Mouse (Mus musculus) liver, embryonic 14.5 days (tissue): ENCODE results near the gene Mob1b. TPM values are rescaled to one million over a fixed set of nuclear protein-coding genes. Genes with fewer than 3 reads are reported as not detected.

Source experiments
- ATAC-seq: fragments of 200-750 bp; cut with Nextera tagmentation; 2 replicates; pipeline ENCODE4 v1.8.0; 2017; ENCODE audit warnings: moderate number of reproducible peaks, mild to moderate bottlenecking, moderate library complexity; ENCODE audit not compliant: insufficient read depth
- DNase-seq, 3 experiments: peaks; one replicate each; pipeline ENCODE4 v3.0.0-alpha.2; 2012 to 2013; ENCODE audit warnings: low read depth in 3 of 3, low spot score in 3 of 3
- H3K27ac ChIP-seq: fragments of 300-500 bp; sonication (generic); 2 replicates; pipeline ENCODE4 v1.5.1; 2014; ENCODE audit warnings: moderate library complexity, mild to moderate bottlenecking, control low read depth, inconsistent platforms
- H3K27me3 ChIP-seq: fragments of 300-500 bp; sonication (generic); 2 replicates; pipeline ENCODE4 v1.6.1; 2014; ENCODE audit warnings: mild to moderate bottlenecking, low read length, moderate library complexity; ENCODE audit not compliant: control insufficient read depth, insufficient read depth
- H3K36me3 ChIP-seq: fragments of 300-500 bp; sonication (generic); replicated peaks from 2 replicates; pipeline ENCODE4 v1.6.1; 2014; ENCODE audit warnings: low read depth; ENCODE audit not compliant: control insufficient read depth, insufficient read depth
- H3K4me1 ChIP-seq, 2 experiments: fragments of 200-500 bp in 1 of 2; fragments of 300-500 bp in 1 of 2; sonication (generic) in 1 of 2; replicated peaks; 2 replicates each; pipeline ENCODE4 v1.6.1; 2012 to 2014; ENCODE audit warnings: antibody characterized with exemption in 1 of 2, inconsistent platforms in 1 of 2, low read length in 1 of 2; ENCODE audit not compliant: control insufficient read depth in 2 of 2, insufficient read depth in 2 of 2
- H3K4me2 ChIP-seq: fragments of 300-500 bp; sonication (generic); 2 replicates; pipeline ENCODE4 v1.6.1; 2014; ENCODE audit warnings: low read depth, mild to moderate bottlenecking, control low read depth, moderate library complexity
- H3K4me3 ChIP-seq, 2 experiments: fragments of 200-500 bp in 1 of 2; fragments of 300-500 bp in 1 of 2; sonication (generic) in 1 of 2; 2 replicates each; pipeline ENCODE4 v1.5.1; 2012 to 2014; ENCODE audit warnings: low read depth in 2 of 2, low read length in 2 of 2, mild to moderate bottlenecking in 2 of 2, control low read depth in 1 of 2, inconsistent platforms in 1 of 2, moderate library complexity in 1 of 2; ENCODE audit not compliant: insufficient read depth in 1 of 2
- H3K9ac ChIP-seq: fragments of 300-500 bp; sonication (generic); replicated peaks from 2 replicates; pipeline ENCODE4 v1.6.1; 2014; ENCODE audit warnings: mild to moderate bottlenecking, control low read depth, moderate library complexity
- H3K9me3 ChIP-seq: fragments of 300-500 bp; sonication (generic); 2 replicates; pipeline ENCODE4 v1.6.1; 2016; ENCODE audit warnings: low read length, mixed read lengths; ENCODE audit not compliant: control insufficient read depth
- CTCF ChIP-seq: IDR thresholded peaks from 2 replicates; pipeline ENCODE4 v1.5.1; 2016; ENCODE audit warnings: antibody characterized with exemption, low read depth, control low read depth
- EP300 ChIP-seq: IDR thresholded peaks from 2 replicates; pipeline ENCODE4 v1.6.1; 2016; ENCODE audit warnings: antibody characterized with exemption, low read depth
- WGBS: fragments of 180-500 bp; shearing (Covaris S2); extraction: QIAGEN DNeasy Blood & Tissue Kit; methylation state at CpG from one replicate; pipeline ENCODE4 v1.1.7; 2014; ENCODE audit not compliant: insufficient replicate concordance; 5-methylcytosine and 5-hydroxymethylcytosine counted together
- polyA plus RNA-seq, 2 experiments: library from polyadenylated mRNA; depleted of rRNA in 1 of 2; stranded (reverse) in 1 of 2; unstranded in 1 of 2; fragments of >200 nt; fragmentation: Nextera tagmentation in 1 of 2; extraction: Ambion mirVana in 1 of 2; gene quantifications; 2 replicates each; pipeline versions ENCODE4 v1.2.1 to v1.2.3; 2012 to 2014

The Mob1b gene
- polyA plus RNA-seq, 2 experiments = 6.6 to 9.4 TPM

DNA sequence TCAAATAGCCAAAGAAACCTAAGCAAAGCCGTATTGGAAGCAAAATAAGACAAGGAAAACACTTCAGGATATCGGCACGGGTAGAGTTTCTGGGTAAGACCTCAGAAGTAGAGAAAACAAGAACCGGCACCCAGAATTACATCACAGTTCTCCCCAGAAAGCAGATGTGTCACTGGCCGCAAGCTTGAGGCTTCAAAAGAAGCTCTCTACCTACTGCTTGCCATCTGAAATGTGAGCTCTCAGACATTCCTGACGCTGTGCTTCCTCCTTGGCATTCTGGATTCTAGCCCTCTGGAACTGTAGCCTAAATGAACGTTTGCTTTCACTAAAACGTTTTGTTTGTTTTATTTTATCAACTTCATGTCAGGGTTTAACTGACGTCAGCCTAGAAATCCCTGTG, 70.0 kb downstream of the Mob1b start:
- no peak for DNase-seq
- no peak for ATAC-seq
- Histone ChIP-seq H3K4me3 (no peak overlapping the region), H3K4me1 (no peaks in the 10 kb centered on the region), H3K4me2 (no peak overlapping the region), H3K9ac (no peak overlapping the region), H3K27ac (no peak overlapping the region), H3K36me3 (peaks cover 2% of the 10 kb centered on the region), H3K9me3 (no peaks in the 10 kb centered on the region), H3K27me3 (no peaks in the 10 kb centered on the region; the same call in 1 of the 2 replicates)
- TF ChIP-seq EP300 (no peak), CTCF (no peak)
- WGBS = 47% methylated on average over 9 of the region's 9 CpGs

DNA sequence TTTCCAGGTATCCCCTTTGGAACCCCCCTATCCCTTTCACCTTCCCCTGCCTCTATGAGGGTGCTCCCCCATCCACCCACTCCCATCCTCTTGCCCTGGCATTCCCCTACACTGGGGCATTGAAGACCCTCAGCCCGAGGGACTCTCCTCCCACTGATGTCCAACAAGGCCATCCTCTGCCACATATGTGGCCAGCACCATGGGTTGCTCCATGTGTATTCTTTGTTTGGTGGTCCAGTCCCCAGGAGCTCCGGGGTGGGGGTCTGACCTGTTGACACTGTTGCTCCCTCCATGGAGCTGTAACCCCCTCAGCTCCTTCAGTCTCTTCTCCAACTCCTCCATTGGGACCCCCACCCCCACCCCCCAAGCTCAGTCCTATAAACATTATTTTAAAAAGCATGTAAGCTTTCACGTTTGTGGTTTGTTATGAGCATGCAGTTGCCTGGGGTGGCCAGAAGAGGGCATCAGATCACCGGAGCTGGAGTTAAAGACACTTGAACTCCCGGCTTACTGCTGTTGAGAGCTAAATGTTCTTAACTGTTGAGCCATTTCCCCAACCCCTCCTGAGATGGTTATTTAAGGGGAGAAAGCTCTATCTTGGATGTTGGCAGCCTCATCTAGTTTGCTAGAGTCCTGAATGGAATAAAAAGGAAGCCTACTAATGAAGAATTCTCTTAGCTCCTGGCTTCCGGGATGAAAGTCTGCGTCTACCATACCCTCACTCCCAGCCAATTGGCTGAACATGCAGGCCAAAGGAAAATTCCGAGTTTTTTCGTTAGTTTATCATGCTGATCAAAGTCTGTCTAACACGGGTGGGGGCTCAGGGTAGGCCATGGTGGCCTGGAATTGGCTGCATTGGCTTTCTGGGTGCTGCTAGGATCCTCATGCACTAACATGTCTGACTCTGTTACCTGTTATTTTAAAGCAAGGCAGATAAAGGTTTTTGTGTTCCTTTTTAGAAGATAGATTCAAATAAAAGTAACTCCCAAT, 70.9 kb downstream of the Mob1b start:
- Histone ChIP-seq H3K4me2 (no peak overlapping the region), H3K27ac (no peak overlapping the region), H3K36me3 (no peaks in the 10 kb centered on the region), H3K9ac (no peak overlapping the region), H3K9me3 (no peaks in the 10 kb centered on the region), H3K27me3 (no peaks in the 10 kb centered on the region; the same call in 1 of the 2 replicates), H3K4me3 (no peak overlapping the region), H3K4me1 (no peaks in the 10 kb centered on the region)
- ATAC-seq (no peak), DNase-seq (peak in 1 of 3 experiments; percentile 29)
- WGBS = 29% methylated on average over 10 of the region's 10 CpGs
- TF ChIP-seq CTCF (peak; percentile 85), EP300 (no peak)

DNA sequence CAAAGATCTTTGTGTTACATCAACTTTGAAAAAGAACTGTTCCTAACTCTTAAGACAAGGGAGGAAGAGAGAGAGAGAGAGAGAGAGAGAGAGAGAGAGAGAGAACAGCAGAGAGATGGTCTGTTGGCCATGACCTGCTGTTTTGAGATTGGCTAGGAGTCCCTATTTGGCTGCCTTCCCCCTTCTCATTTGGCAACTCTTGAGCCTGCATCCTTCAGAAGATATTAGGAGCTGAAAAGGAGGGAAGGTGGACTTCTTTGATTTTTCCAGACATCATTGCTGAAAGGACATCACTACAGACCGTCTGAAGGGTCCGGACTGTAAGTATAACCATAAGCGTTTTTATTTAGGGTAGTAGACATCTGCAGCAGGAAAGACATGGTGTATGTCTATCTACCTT, 73.0 kb downstream of the Mob1b start:
- H3K4me2 ChIP-seq = no peak overlapping the region
- H3K9me3 ChIP-seq = no peaks in the 10 kb centered on the region
- WGBS = 61% methylated on average over 3 of the region's 3 CpGs
- peaks cover 0 to 4% of the 10 kb centered on the region in 2 experiments; a peak in 1 of 4 replicates for H3K4me1 ChIP-seq
- H3K36me3 ChIP-seq = no peaks in the 10 kb centered on the region
- DNase-seq (no peak), ATAC-seq (no peak)
- TF ChIP-seq EP300 (no peak), CTCF (no peak)
- H3K27me3 ChIP-seq = no peaks in the 10 kb centered on the region; the same call in 1 of the 2 replicates
- H3K27ac ChIP-seq = no peak overlapping the region
- H3K9ac ChIP-seq = no peak overlapping the region
- no peak overlapping the region for H3K4me3 ChIP-seq

DNA sequence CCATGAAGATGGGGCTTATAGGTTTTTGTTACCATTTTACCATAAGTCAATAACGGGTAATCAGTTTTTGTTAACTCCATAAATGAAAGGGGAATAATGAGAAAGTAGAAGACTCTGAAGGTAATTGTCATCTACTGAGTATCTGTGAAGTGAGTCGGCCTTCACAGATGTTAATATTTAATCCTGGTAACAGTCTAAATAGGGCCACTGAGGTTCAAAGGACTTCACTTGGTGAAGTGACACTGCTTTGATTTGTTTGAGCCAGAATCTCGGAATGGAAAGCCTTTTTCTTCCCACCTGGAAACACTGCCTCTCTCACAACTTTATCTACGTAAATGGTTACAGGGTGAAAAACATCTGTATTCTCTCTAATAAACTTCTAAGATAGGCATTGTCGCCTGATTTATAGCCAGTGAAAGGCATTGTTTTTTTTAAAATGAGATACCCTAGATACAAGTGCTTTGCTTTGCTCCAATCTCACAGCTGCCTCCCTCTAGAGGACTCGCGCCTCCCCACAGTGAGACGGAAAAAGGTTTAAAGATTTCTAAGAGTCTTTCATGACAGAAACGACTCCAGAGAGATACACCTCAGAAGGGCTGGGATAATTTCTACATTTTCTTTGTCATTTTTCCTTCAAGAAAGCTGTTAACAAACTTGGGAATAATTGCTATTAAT, 75.4 kb downstream of the Mob1b start:
- no peak for TF ChIP-seq EP300
- no peak for TF ChIP-seq CTCF
- Histone ChIP-seq H3K27ac (no peak overlapping the region), H3K36me3 (no peaks in the 10 kb centered on the region), H3K27me3 (no peaks in the 10 kb centered on the region; the same call in 1 of the 2 replicates), H3K4me2 (peak overlapping the region; percentile 29), H3K4me3 (no peak overlapping the region), H3K9me3 (no peaks in the 10 kb centered on the region), H3K4me1 (peaks cover 0 to 4% of the 10 kb centered on the region in 2 experiments; a peak in 1 of 4 replicates), H3K9ac (no peak overlapping the region)
- DNase-seq = no peak
- 47% methylated on average over 9 of the region's 9 CpGs for whole genome bisulfite sequencing
- ATAC-seq = no peak

DNA sequence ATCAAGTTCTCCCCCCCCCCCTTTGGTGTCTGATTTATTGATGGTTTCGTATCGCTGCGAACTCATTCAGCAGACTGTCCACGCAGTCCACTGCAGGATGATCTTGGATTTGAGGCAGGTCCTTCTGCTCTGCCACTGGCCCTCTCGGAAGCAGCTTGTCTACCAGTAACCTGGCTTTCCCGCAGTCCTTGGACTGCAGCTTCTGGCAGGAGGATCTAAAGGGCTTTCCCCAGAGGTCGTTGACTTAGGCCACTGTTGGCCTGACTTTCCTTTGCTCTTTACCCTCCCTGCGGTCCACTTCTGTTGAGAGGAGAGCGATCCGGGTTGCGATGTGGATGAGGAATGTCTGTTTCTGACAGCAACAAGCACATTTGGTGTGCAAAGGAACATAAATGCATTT, 75.9 kb downstream of the Mob1b start:
- no peak overlapping the region for H3K9ac ChIP-seq
- no peak for ATAC-seq

More for the DNA sequence above, 75.9 kb downstream of the Mob1b start:
- no peak overlapping the region for H3K27ac ChIP-seq
- peak overlapping the region; percentile 29 for H3K4me2 ChIP-seq
- H3K27me3 ChIP-seq = no peaks in the 10 kb centered on the region; the same call in 1 of the 2 replicates
- no peaks in the 10 kb centered on the region for H3K9me3 ChIP-seq
- no peaks in the 10 kb centered on the region for H3K36me3 ChIP-seq
- peaks cover 0 to 4% of the 10 kb centered on the region in 2 experiments; a peak in 1 of 4 replicates for H3K4me1 ChIP-seq
- no peak overlapping the region for H3K4me3 ChIP-seq
- TF ChIP-seq CTCF = no peak
- no peak for TF ChIP-seq EP300
- WGBS = 65% methylated on average over 11 of the region's 11 CpGs
- DNase-seq = no peak
